Mouse (Mus musculus) limb, embryonic 13.5 days (tissue): ENCODE measurements around the gene Gm49380. TPM values are rescaled to one million over a fixed set of nuclear protein-coding genes. Genes with fewer than 3 reads are reported as not detected.

ENCODE experiments used
- ATAC-seq: fragments of 200-750 bp; cut with Nextera tagmentation; 2 replicates; pipeline ENCODE4 v1.8.0; 2017; ENCODE audit warnings: low read depth, moderate number of reproducible peaks, moderate TSS enrichment; ENCODE audit not compliant: low FRiP score
- H3K27ac ChIP-seq: fragments of 300-500 bp; sonication (generic); 2 replicates; pipeline ENCODE4 v1.5.1; 2015; ENCODE audit warnings: inconsistent platforms, mild to moderate bottlenecking, moderate library complexity
- H3K27me3 ChIP-seq: fragments of 300-500 bp; sonication (generic); 2 replicates; pipeline ENCODE4 v1.6.1; 2015; ENCODE audit warnings: mild to moderate bottlenecking, inconsistent platforms
- H3K36me3 ChIP-seq: fragments of 300-500 bp; sonication (generic); 2 replicates; pipeline ENCODE4 v1.6.1; 2015; ENCODE audit warnings: inconsistent platforms, mild to moderate bottlenecking, moderate library complexity
- H3K4me1 ChIP-seq: fragments of 300-500 bp; sonication (generic); 2 replicates; pipeline ENCODE4 v1.6.1; 2015; ENCODE audit warnings: inconsistent platforms
- H3K4me2 ChIP-seq: fragments of 300-500 bp; sonication (generic); replicated peaks from 2 replicates; pipeline ENCODE4 v1.6.1; 2015; ENCODE audit warnings: inconsistent platforms, mild to moderate bottlenecking, moderate library complexity
- H3K4me3 ChIP-seq: fragments of 300-500 bp; sonication (generic); 2 replicates; pipeline ENCODE4 v1.5.1; 2015; ENCODE audit warnings: moderate library complexity, mild to moderate bottlenecking, inconsistent platforms
- H3K9ac ChIP-seq: fragments of 300-500 bp; sonication (generic); 2 replicates; pipeline ENCODE4 v1.6.1; 2015; ENCODE audit warnings: mild to moderate bottlenecking, inconsistent platforms
- H3K9me3 ChIP-seq: fragments of 300-500 bp; sonication (generic); 2 replicates; pipeline ENCODE4 v1.6.1; 2016; ENCODE audit warnings: inconsistent platforms
- WGBS: fragments of 180-500 bp; shearing (Covaris S2); methylation state at CpG from one replicate; pipeline ENCODE4 v1.1.7; 2015; 5-methylcytosine and 5-hydroxymethylcytosine counted together
- polyA plus RNA-seq: library from polyadenylated mRNA; unstranded; fragments of >200 nt; fragmentation: Nextera tagmentation; extraction: Ambion mirVana; gene quantifications from 2 replicates; pipeline ENCODE4 v1.2.1, GENCODE M21; 2015

Gene Gm49380
- polyA plus RNA-seq, 1 experiment from 2014 or later = 0.10 TPM

- no peaks in the 10 kb centered on the region for H3K27me3 ChIP-seq
- H3K4me3 ChIP-seq = no peak overlapping the region
- ATAC-seq = no peak
- H3K36me3 ChIP-seq = peaks cover 60% of the 10 kb centered on the region
- H3K9me3 ChIP-seq = no peaks in the 10 kb centered on the region
- no peak overlapping the region for H3K4me2 ChIP-seq
- no peak overlapping the region for H3K27ac ChIP-seq
- 88% methylated on average over 10 of the region's 10 CpGs for WGBS
- no peak overlapping the region for H3K9ac ChIP-seq
- H3K4me1 ChIP-seq = peaks cover 49% of the 10 kb centered on the region
Observed at GRCm38 (mm10) chr9:44105781-44106180, 7.5 kb downstream of the Gm49380 start.

GRCm38 (mm10) chr9:44104881-44105280 is 8.4 kb downstream of the Gm49380 start:
- Histone ChIP-seq H3K36me3 (peaks cover 53% of the 10 kb centered on the region), H3K4me2 (no peak overlapping the region), H3K27me3 (no peaks in the 10 kb centered on the region), H3K27ac (no peak overlapping the region), H3K9ac (no peak overlapping the region), H3K4me3 (no peak overlapping the region), H3K4me1 (peaks cover 40% of the 10 kb centered on the region), H3K9me3 (no peaks in the 10 kb centered on the region)
- ATAC-seq = no peak
- WGBS = 90% methylated on average over 7 of the region's 7 CpGs

GRCm38 (mm10) chr9:44101490-44101889 is 11.8 kb downstream of the Gm49380 start, which contains the start of gene Mfrp:
Gene Mfrp (plus strand): TSS chr9:44101729.
- H3K36me3 ChIP-seq = peaks cover 41% of the 10 kb centered on the region
- H3K4me3 ChIP-seq = no peak within 1 kb of the TSS
- no peaks in the 10 kb centered on the region for H3K9me3 ChIP-seq
- H3K4me1 ChIP-seq = peaks cover 6% of the 10 kb centered on the region
- H3K27ac ChIP-seq = no peak within 1 kb of the TSS
- no peaks in the 10 kb centered on the region for H3K27me3 ChIP-seq
- 58% methylated on average over 9 of the region's 9 CpGs for WGBS
- no peak for ATAC-seq
- no peak within 1 kb of the TSS for H3K4me2 ChIP-seq
- no peak within 1 kb of the TSS for H3K9ac ChIP-seq

- 34% methylated on average over 9 of the region's 9 CpGs for WGBS
- H3K4me1 ChIP-seq = no peaks in the 10 kb centered on the region
- H3K9ac ChIP-seq = no peak overlapping the region
- no peak overlapping the region for H3K27ac ChIP-seq
- H3K36me3 ChIP-seq = peaks cover 25% of the 10 kb centered on the region
- no peaks in the 10 kb centered on the region for H3K27me3 ChIP-seq
- no peak overlapping the region for H3K4me2 ChIP-seq
- ATAC-seq = no peak
- H3K9me3 ChIP-seq = no peaks in the 10 kb centered on the region
- no peak overlapping the region for H3K4me3 ChIP-seq
Observed at GRCm38 (mm10) chr9:44096536-44096935, 16.8 kb downstream of the Gm49380 start.

- no peak for ATAC-seq
- H3K9me3 ChIP-seq = no peaks in the 10 kb centered on the region
- H3K36me3 ChIP-seq = peaks cover 28% of the 10 kb centered on the region
- WGBS = 87% methylated on average over 9 of the region's 9 CpGs
- no peak overlapping the region for H3K27ac ChIP-seq
- no peak overlapping the region for H3K9ac ChIP-seq
- no peak overlapping the region for H3K4me3 ChIP-seq
- no peaks in the 10 kb centered on the region for H3K4me1 ChIP-seq
- no peaks in the 10 kb centered on the region for H3K27me3 ChIP-seq
- H3K4me2 ChIP-seq = no peak overlapping the region
Observed at GRCm38 (mm10) chr9:44095781-44096180, 17.5 kb downstream of the Gm49380 start.

- ATAC-seq = no peak
- Histone ChIP-seq H3K4me2 (no peak overlapping the region), H3K4me1 (peaks cover 4% of the 10 kb centered on the region; the same call in 1 of the 2 replicates), H3K27ac (no peak overlapping the region), H3K36me3 (peaks cover 31% of the 10 kb centered on the region), H3K9me3 (no peaks in the 10 kb centered on the region), H3K4me3 (no peak overlapping the region), H3K9ac (no peak overlapping the region), H3K27me3 (no peaks in the 10 kb centered on the region)
- WGBS = 83% methylated on average over 3 of the region's 3 CpGs
Observed at GRCm38 (mm10) chr9:44094737-44095136, 18.6 kb downstream of the Gm49380 start.

GRCm38 (mm10) chr9:44093612-44094503 is 19.4 kb downstream of the Gm49380 start:
- 36% methylated on average over 24 of the region's 24 CpGs for WGBS
- no peaks in the 10 kb centered on the region for H3K27me3 ChIP-seq
- ATAC-seq = peak; percentile 61
- H3K9ac ChIP-seq = no peak overlapping the region
- peaks cover 30% of the 10 kb centered on the region for H3K36me3 ChIP-seq
- no peaks in the 10 kb centered on the region for H3K9me3 ChIP-seq
- H3K4me3 ChIP-seq = no peak overlapping the region
- no peak overlapping the region for H3K27ac ChIP-seq
- no peak overlapping the region for H3K4me2 ChIP-seq
- peaks cover 10% of the 10 kb centered on the region; the same call in 1 of the 2 replicates for H3K4me1 ChIP-seq

- Histone ChIP-seq H3K4me1 (peaks cover 46% of the 10 kb centered on the region), H3K27me3 (peaks cover 34% of the 10 kb centered on the region), H3K4me2 (no peak overlapping the region), H3K27ac (no peak overlapping the region), H3K4me3 (no peak overlapping the region), H3K9me3 (no peaks in the 10 kb centered on the region), H3K9ac (no peak overlapping the region), H3K36me3 (peaks cover 30% of the 10 kb centered on the region)
- no peak for ATAC-seq
- 60% methylated on average over 12 of the region's 12 CpGs for WGBS
Observed at GRCm38 (mm10) chr9:44088877-44089608, 24.3 kb downstream of the Gm49380 start.

- Histone ChIP-seq H3K4me1 (peaks cover 53% of the 10 kb centered on the region), H3K9ac (0 out of 2 replicates have a peak overlapping the region, but pooled peaks have one; percentile 31), H3K27me3 (peaks cover 45% of the 10 kb centered on the region), H3K9me3 (no peaks in the 10 kb centered on the region), H3K4me3 (no peak overlapping the region), H3K36me3 (peaks cover 23% of the 10 kb centered on the region), H3K27ac (no peak overlapping the region), H3K4me2 (peak overlapping the region; percentile 35)
- ATAC-seq = peak; percentile 54; the same call in 1 of the 2 replicates
- 4% methylated on average over 15 of the region's 15 CpGs for WGBS
Observed at GRCm38 (mm10) chr9:44087761-44088455, 25.4 kb downstream of the Gm49380 start.

GRCm38 (mm10) chr9:44086960-44087359 is 26.3 kb downstream of the Gm49380 start:
- peaks cover 55% of the 10 kb centered on the region for H3K4me1 ChIP-seq

GRCm38 (mm10) chr9:44085741-44086665 is 27.3 kb downstream of the Gm49380 start:
- Histone ChIP-seq H3K27ac (no peak overlapping the region), H3K4me3 (peak overlapping the region; percentile 64), H3K36me3 (peaks cover 6% of the 10 kb centered on the region), H3K9me3 (no peaks in the 10 kb centered on the region), H3K9ac (no peak overlapping the region; the same call in 1 of the 2 replicates), H3K4me1 (peaks cover 65% of the 10 kb centered on the region), H3K4me2 (peak overlapping the region; percentile 98), H3K27me3 (peaks cover 52% of the 10 kb centered on the region)
- WGBS = 71% methylated on average over 15 of the region's 15 CpGs
- no peak for ATAC-seq

More at GRCm38 (mm10) chr9:44086960-44087359, 26.3 kb downstream of the Gm49380 start:
- WGBS = 37% methylated on average over 10 of the region's 10 CpGs
- H3K4me2 ChIP-seq = peak overlapping the region; percentile 35
- ATAC-seq = no peak
- no peak overlapping the region for H3K4me3 ChIP-seq
- no peak overlapping the region for H3K27ac ChIP-seq
- peaks cover 15% of the 10 kb centered on the region for H3K36me3 ChIP-seq
- H3K27me3 ChIP-seq = peaks cover 52% of the 10 kb centered on the region
- H3K9me3 ChIP-seq = no peaks in the 10 kb centered on the region
- no peak overlapping the region for H3K9ac ChIP-seq
